Mouse (Mus musculus) spleen, postnatal 14 days (tissue): ENCODE measurements around the gene Wwtr1.
A peak's percentile ranks its signal among the peaks of the same experiment; 100 is the strongest.

Source experiments
- DNase-seq, 2 experiments: peaks; one replicate each; pipeline ENCODE4 v3.0.0; 2021 to 2022; ENCODE audit warnings: low spot score in 2 of 2

Wwtr1 gene

DNA sequence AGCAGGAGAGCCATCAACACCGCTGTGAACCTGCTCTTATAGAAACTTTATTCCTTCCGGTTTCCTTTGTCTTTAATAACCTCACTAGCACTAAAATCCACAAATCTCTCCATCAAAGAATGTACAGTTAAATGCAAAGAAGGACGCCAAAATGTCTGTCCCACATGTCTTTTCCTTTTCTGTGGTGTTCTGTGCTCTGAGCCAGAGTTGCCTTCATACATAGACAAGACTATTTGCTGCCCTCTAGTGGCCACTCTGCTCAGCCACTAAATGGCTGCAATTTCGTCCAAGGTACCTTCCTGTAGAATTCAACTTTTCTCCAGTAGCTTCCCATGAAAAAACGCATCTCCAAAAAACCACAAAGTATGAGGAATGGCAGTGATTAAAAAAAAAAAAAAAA is 127.3 kb downstream of the Wwtr1 start:
- peak in 1 of 2 experiments; percentile 13 for DNase-seq

DNA sequence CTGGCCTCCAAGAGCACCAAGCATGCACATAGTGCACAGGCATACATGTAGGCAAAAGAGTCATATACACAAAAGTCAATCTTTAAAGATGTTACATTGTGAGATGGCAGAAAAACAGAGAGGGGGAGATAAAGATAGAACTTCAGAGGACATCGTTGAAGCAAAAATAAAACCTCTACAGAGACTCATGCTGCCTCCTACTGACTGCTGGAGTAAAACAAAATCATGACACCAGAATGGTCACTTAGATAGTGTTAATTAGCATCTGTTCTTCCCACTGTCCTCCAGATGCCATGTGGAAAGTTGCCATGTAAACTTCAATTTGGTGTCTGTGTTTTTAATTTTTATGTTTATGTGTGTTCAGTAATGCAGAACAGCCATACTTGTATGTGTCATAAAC is 127.8 kb downstream of the Wwtr1 start:
- no peak for DNase-seq

- DNase-seq = no peak
These were observed 130.0 kb downstream of the Wwtr1 start for GRCm38 (mm10) chr3:57445706-57446105.

- no peak for DNase-seq
These were observed 134.8 kb downstream of the Wwtr1 start for GRCm38 (mm10) chr3:57440956-57441355.

DNA sequence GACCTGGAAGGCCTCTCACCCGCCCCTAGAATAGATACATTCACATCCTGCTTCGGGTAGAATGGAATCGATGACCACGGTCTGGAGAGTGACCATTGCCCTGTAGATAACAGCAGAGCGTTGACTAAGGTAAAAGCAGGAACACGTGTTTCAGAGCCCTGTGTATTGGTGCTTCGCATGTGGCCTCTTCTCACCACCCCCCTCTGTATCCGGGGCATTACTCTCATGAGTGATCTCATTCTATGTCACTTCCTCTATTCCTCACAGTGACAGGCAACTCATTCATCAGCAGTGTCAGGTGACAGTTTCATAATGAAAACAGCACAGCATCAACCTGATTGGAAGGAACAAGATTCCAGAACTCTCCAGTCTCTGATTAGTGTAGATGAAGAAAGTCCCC is 140.3 kb downstream of the Wwtr1 start:
- no peak for DNase-seq

DNA sequence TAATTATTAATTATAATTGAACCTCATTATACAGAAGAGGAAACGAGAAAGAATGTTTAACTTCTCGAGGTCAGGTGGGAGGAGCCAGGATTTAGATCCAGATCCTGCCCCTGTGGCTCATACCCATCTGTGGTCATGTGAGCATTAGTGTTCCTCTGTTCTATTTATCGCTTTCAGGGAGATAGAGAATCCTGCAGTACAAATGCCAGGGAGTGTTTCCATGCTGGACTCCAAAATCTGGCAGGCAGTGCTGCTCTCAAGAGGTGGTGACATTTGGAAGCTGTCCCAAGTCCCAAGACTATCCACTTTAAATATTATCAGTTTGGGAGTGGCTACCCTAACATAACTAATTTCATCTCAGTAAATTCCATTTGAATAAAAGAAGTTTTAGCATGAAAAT is 144.0 kb downstream of the Wwtr1 start:
- no peak for DNase-seq

GRCm38 (mm10) chr3:57429486-57429885 is 146.2 kb downstream of the Wwtr1 start:
- no peak for DNase-seq

DNA sequence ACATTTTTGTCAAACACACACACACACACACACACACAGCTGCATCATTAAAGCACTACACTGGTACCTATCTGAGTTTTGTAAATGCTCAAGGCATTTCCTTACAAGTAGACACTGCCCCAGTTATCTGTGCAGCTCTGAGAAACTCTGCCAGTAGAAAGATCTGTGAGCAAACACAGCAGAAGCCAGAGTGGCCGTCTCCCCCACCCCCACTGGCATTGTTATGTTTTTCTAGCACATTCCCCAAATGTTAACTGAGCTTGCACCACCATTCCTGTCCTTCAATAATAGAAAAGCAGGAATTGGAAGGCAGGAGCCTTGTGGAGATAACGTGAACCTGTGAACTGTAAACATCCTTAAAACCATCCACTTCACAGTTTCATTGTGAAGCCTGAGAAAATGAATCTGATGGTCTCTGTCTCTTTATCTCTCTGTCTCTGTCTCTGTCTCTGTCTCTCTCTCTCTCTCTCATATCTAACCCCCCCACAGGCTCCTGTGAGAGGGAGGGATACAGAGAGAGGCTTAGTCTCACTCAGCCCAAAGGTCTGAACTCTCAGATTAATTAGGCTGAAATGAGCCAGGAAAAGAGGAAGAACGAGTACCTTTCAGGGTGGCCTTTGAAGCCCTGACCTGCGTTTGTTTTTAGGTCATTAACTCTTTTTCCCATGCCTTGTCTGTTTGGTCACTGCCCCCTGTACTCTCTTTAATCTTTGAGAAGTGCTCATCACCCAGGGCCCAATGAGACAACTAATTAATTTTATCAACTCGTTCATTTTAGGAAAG is 146.8 kb downstream of the Wwtr1 start:
- no peak for DNase-seq

DNA sequence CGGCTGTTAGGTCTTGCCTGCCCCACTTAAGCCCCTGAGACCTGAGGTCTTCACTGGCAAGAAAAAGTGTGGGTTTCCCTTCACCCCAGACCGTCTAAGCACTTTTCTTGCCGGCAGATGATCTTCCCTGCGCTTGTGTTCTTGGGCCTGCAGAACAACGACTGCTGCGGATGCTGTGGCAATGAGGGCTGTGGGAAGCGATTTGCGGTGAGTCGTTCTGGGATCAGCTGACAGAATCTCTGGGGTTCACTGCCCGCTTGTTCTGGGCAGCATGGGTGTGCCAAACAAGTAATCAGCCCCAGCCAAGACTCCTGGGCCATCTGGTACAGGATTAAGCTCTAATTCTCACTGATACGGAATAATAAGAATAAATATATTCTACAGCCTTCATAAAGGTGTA is 149.4 kb downstream of the Wwtr1 start:
- DNase-seq = no peak

GRCm38 (mm10) chr3:57425089-57425730 is 150.5 kb downstream of the Wwtr1 start, which contains the start of gene Tm4sf4:
TSS of gene Tm4sf4 (plus strand) at chr3:57425314.
- DNase-seq = no peak

- no peak for DNase-seq
These were observed 155.1 kb downstream of the Wwtr1 start for GRCm38 (mm10) chr3:57420660-57421059.

DNA sequence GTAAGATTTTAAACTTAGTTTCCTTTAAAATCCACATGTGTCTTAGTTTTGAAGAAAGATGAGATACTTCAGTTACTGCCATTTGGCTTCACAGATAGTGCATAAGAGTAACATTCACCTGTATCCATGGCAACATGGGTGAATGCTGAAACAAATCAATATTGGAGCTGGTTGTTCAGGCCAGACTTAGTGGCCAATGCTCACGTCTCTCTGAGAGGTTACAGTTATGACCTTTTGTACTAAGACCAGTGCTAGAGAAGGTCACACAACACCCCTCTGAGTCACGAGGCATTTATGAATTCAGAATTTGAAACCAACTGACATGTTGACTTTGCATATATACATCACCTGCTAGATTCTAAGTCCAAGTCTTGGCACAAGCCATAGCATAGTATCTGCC is 155.5 kb downstream of the Wwtr1 start:
- no peak for DNase-seq

- no peak for DNase-seq
These were observed 164.2 kb downstream of the Wwtr1 start for GRCm38 (mm10) chr3:57411535-57411934.
